Mouse (Mus musculus) stomach, postnatal 0 days (tissue): ENCODE measurements around the gene Dnah12. TPM values are rescaled to one million over a fixed set of nuclear protein-coding genes. Genes with fewer than 3 reads are reported as not detected.

ENCODE experiments used
- ATAC-seq: fragments of 200-750 bp; cut with Nextera tagmentation; 2 replicates; pipeline ENCODE4 v1.8.0; 2017; ENCODE audit not compliant: low FRiP score, low TSS enrichment
- DNase-seq: peaks from one replicate; pipeline ENCODE4 v3.0.0-alpha.2; 2016; ENCODE audit warnings: low spot score
- H3K27ac ChIP-seq: fragments of 300-500 bp; sonication (generic); replicated peaks from 2 replicates; pipeline ENCODE4 v1.5.1; 2014; ENCODE audit warnings: mild to moderate bottlenecking, control low read depth
- H3K27me3 ChIP-seq: fragments of 300-500 bp; sonication (generic); 2 replicates; pipeline ENCODE4 v1.6.1; 2014; ENCODE audit warnings: low read length; ENCODE audit not compliant: control insufficient read depth, insufficient read depth
- H3K36me3 ChIP-seq: fragments of 300-500 bp; sonication (generic); 2 replicates; pipeline ENCODE4 v1.6.1; 2014; ENCODE audit warnings: low read length, mixed read lengths; ENCODE audit not compliant: control insufficient read depth, insufficient read depth
- H3K4me1 ChIP-seq: fragments of 300-500 bp; sonication (generic); replicated peaks from 2 replicates; pipeline ENCODE4 v1.6.1; 2014; ENCODE audit warnings: antibody characterized with exemption; ENCODE audit not compliant: control insufficient read depth, insufficient read depth
- H3K4me2 ChIP-seq: fragments of 300-500 bp; sonication (generic); replicated peaks from 2 replicates; pipeline ENCODE4 v1.6.1; 2014; ENCODE audit warnings: low read depth, mild to moderate bottlenecking, control low read depth, moderate library complexity
- H3K4me3 ChIP-seq: fragments of 300-500 bp; sonication (generic); 2 replicates; pipeline ENCODE4 v1.5.1; 2014; ENCODE audit warnings: low read depth, low read length, control low read depth
- H3K9ac ChIP-seq: fragments of 300-500 bp; sonication (generic); 2 replicates; pipeline ENCODE4 v1.6.1; 2014; ENCODE audit warnings: mild to moderate bottlenecking, low read length, control low read depth, mixed read lengths
- H3K9me3 ChIP-seq: fragments of 300-500 bp; sonication (generic); 2 replicates; pipeline ENCODE4 v1.6.1; 2016; ENCODE audit warnings: low read length; ENCODE audit not compliant: control insufficient read depth
- CTCF ChIP-seq: IDR thresholded peaks from 2 replicates; pipeline ENCODE4 v1.5.1; 2016; ENCODE audit warnings: antibody characterized with exemption, low read depth, mild to moderate bottlenecking, moderate library complexity
- EP300 ChIP-seq: optimal IDR thresholded peaks from 2 replicates; pipeline ENCODE3; 2016; ENCODE audit warnings: antibody characterized with exemption
- WGBS: fragments of 180-500 bp; shearing (Covaris S2); extraction: QIAGEN DNeasy Blood & Tissue Kit; methylation state at CpG from one replicate; pipeline ENCODE4 v1.1.7; 2014; 5-methylcytosine and 5-hydroxymethylcytosine counted together
- microRNA-seq: library from miRNA; unstranded; fragments of <30 nt; microRNA quantifications from one replicate; pipeline ENCODE4, GENCODE M21; 2016
- polyA plus RNA-seq: library from polyadenylated mRNA; unstranded; fragments of >200 nt; fragmentation: Nextera tagmentation; extraction: Ambion mirVana; gene quantifications from 2 replicates; pipeline ENCODE4 v1.2.1, GENCODE M21; 2015

The Dnah12 gene
- polyA plus RNA-seq, 1 experiment from 2014 or later = 0.02 TPM

DNA sequence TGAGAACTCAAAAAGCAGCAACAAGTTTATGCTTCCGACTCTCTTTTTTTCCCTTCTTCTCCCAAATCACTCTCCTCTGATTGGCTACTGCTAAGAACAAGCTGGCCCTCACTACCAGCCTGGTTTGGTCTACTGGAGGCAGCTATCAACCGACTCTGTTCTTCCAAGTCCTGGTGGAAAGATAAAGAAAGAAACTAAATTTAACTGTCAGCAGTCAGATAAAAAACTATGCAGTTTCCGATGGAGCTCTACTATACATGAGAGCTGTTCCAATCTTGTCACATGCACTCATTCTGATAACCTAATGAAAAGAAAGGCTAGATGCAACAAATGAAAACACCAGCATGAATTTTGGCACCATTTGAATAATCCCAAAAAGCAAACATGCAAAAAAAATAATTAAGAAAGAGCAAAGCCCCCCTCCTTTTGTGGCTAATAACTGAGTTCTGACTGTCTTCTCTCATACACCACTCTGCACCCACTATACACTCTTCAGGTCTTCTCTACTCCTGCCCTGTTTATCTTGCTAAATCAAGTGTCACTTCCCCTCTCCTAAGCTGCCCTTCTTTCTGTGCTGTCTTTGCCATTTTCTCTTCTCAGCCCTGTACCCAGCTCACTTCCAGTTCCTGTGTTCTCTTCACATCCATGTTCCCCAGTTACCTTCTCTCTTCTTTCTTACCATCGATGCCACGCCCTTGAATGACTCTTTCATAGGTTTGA is 230.8 kb downstream of the Dnah12 start:
- H3K27me3 ChIP-seq = no peaks in the 10 kb centered on the region
- H3K9me3 ChIP-seq = no peaks in the 10 kb centered on the region
- H3K4me2 ChIP-seq = no peak overlapping the region
- ATAC-seq (no peak), DNase-seq (no peak)
- no peaks in the 10 kb centered on the region for H3K4me1 ChIP-seq
- H3K9ac ChIP-seq = no peak overlapping the region
- no peak for TF ChIP-seq EP300
- no peak for TF ChIP-seq CTCF
- H3K27ac ChIP-seq = no peak overlapping the region
- peaks cover 8% of the 10 kb centered on the region; the same call in 1 of the 2 replicates for H3K36me3 ChIP-seq
- H3K4me3 ChIP-seq = no peak overlapping the region
- 87% methylated on average over 5 of the region's 5 CpGs for WGBS

DNA sequence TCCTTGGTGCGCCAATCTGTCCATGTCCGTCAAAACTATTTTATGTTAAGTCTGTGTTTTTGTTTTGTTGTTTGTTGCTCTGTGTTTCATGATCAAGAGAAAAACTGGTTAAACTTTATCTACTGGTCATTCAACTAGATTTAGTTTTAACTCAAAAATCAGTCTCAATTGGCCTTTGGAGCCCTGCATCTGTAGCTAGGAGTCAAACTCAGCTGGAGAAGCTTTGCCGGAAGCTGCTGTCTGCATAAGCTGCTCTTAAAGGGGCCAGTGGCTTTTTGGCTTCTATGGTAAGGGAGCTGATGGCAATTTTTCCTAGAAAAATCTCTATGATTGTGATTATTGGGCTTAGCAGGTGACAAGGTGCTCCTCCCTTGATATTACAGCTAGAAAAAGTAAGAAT is 241.8 kb downstream of the Dnah12 start:
- Histone ChIP-seq H3K4me2 (no peak overlapping the region), H3K9ac (no peak overlapping the region), H3K4me3 (no peak overlapping the region), H3K27me3 (no peaks in the 10 kb centered on the region), H3K4me1 (no peaks in the 10 kb centered on the region), H3K9me3 (no peaks in the 10 kb centered on the region), H3K36me3 (peaks cover 16% of the 10 kb centered on the region), H3K27ac (no peak overlapping the region)
- TF ChIP-seq EP300 (no peak), CTCF (no peak)
- DNase-seq = no peak
- WGBS = 93% methylated on average over 3 of the region's 3 CpGs
- no peak for ATAC-seq

DNA sequence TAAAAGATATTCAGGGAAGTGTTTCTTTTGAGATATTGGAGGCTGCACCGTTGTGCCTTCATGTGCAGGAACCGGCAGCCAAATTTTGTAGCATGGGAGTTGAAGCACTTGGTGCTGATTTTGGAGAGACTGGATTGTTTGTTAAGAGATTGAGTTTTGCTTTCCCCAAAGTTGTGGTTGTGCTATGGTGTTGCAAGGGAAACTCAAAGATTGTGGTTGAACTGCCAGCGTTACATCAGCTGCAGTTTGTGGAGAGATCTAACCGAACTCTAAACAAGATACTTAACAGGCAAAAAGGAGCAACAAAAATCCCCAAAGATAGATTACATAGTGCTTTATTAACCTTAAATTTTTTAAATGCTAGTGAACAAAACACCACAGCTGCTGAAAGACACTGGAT is 242.5 kb downstream of the Dnah12 start:
- TF ChIP-seq EP300 (no peak), CTCF (no peak)
- Histone ChIP-seq H3K4me2 (no peak overlapping the region), H3K9me3 (no peaks in the 10 kb centered on the region), H3K9ac (no peak overlapping the region), H3K36me3 (peaks cover 16% of the 10 kb centered on the region; the same call in 1 of the 2 replicates), H3K27ac (no peak overlapping the region), H3K4me1 (no peaks in the 10 kb centered on the region), H3K27me3 (no peaks in the 10 kb centered on the region), H3K4me3 (no peak overlapping the region)
- ATAC-seq (no peak), DNase-seq (no peak)
- 77% methylated on average over 4 of the region's 4 CpGs for WGBS

Small RNA genes within 50 kb of the gene (microRNA-seq; reads per million reads assigned to microRNA genes)
- gene Mir7672 = 0.96 reads per million

Other genes starting within 250 kb of the Dnah12 start
- 69.0 and 76.5 TPM in 2 replicates for gene Slmap, start 158.3 kb upstream of the Dnah12 start, polyA plus RNA-seq
- gene Dennd6a, start 119.4 kb upstream of the Dnah12 start, polyA plus RNA-seq = 27.0 TPM in 2 replicates
- 411 and 419 TPM in 2 replicates for gene Arf4, start 55.2 kb upstream of the Dnah12 start, polyA plus RNA-seq
- 9.3 and 9.8 TPM in 2 replicates for gene Pde12, start 23.4 kb upstream of the Dnah12 start, polyA plus RNA-seq
- gene Asb14, start 201.3 kb downstream of the Dnah12 start, polyA plus RNA-seq = 0.12 and 0.19 TPM in 2 replicates